Mouse (Mus musculus) heart, postnatal 10 days (tissue): ENCODE measurements around the gene Cacna1d. TPM values are rescaled to one million over a fixed set of nuclear protein-coding genes. Genes with fewer than 3 reads are reported as not detected.

ENCODE experiments used
- DNase-seq, 2 experiments: peaks; one replicate each; pipeline ENCODE4 v3.0.0; 2021
- intact Hi-C: fragments of 180-260 bp; cut with DNase I; formaldehyde crosslinking; loops from one replicate; pipeline ENCODE4 v1.15.1; 2025
- total RNA-seq, 2 experiments: library from RNA; stranded (reverse); gene quantifications; 2 replicates each; pipeline ENCODE4 v1.2.3; 2021

Cacna1d gene
- total RNA-seq, 2 experiments from 2014 or later, result 5.2 to 5.7 TPM

GRCm38 (mm10) chr14:30459891-30460523 lies 31.2 kb downstream of the Cacna1d start:
- peak; percentile 85 to 88 for DNase-seq
- intact Hi-C loops, result loop anchor here (1.0 to 5.0 kb wide), 2 partner anchors 108 to 323 kb away; no protein-coding TSS in a partner anchor

GRCm38 (mm10) chr14:30458820-30459219 lies 32.4 kb downstream of the Cacna1d start:
- intact Hi-C loops, result no loop called here
- peak; percentile 52 to 55 for DNase-seq

DNA sequence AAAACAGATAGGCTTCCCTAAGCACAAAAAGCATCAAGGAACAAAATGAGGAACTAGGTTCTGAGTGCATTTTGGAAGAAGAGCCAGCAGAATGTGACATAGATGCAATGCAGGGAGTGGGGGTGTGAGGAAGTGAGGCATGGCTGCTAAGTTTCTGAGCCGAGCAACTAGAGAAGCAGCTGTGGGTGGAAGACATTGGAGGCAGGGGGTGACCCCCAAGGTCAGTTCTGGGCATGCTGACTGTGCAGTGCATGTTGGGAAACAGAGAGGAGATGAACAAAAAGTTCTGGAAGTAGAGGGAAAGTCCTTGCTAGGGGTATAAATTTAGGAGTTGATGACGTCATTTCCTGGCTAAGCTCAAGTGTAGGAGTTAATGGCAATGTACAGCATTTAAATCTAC lies 33.4 kb downstream of the Cacna1d start:
- peak; percentile 25 to 32 for DNase-seq
- intact Hi-C loops, result no loop called here

- intact Hi-C loops, result no loop called here
- no peak for DNase-seq
Observed at GRCm38 (mm10) chr14:30457436-30457835, 33.8 kb downstream of the Cacna1d start.

DNA sequence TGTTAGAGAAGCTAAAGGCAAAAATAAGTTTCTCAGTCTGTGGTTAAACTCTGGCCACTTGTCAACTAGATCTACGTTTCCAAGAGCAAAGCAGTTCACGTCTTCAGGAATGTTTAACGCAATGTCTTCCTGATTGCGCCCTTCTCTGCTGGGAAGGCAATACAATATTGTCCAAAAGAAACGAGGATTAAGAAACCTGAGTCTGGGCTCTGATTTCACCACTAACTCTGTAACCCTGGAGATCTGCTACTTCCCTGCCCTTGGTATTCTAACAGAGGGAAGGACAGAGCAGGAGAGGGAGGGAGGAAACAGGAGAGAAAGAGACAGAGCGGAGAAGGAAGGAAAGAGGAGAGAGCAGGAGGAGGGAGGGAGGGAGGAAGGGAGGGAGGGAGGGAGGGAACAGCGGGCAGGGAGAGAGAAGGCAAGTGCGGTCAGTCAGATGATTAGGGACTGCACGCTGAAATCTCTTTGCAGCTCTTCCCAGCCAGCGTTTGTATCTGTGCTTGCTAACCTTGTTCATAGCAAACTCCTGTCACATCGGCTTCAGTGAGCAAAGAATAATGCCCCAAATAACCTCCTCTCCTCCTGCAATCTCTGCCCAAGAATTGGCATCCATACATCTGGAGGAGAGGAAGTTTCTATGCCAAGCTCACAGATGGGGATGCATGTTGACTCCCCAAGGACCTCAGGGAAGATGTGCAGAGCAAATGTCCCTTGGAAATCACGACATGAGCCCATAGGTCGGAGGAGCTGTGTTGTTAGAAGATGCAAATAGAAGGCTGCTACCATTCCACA lies 35.3 kb downstream of the Cacna1d start:
- peak in 1 of 2 experiments; percentile 7 for DNase-seq

DNA sequence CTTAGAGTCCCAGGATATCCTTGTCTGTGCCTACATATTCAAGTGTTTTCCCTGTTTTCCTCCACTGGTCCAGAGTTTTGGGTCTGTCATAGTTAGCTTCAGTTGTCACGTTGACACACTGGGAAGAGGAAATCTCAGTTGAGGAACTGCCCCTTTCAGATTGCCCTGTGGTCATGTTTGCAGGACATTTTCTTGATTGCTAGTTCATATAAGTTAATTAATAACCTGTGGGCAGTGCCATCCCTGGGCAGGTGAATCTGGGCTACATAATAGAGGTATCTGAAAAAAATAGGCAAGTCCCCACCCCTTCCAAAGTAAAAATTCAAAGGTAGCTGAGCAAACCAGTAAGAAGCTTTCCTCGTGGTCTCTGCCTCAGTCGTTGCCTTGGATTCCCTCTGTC lies 51.3 kb downstream of the Cacna1d start:
- intact Hi-C loops, result no loop called here
- no peak for DNase-seq

More for the DNA sequence above, 35.3 kb downstream of the Cacna1d start:
- intact Hi-C loops, result no loop called here

GRCm38 (mm10) chr14:30435316-30435715 lies 55.9 kb downstream of the Cacna1d start:
- intact Hi-C loops, result no loop called here

GRCm38 (mm10) chr14:30430446-30430845 lies 60.8 kb downstream of the Cacna1d start:
- intact Hi-C loops, result no loop called here
- no peak for DNase-seq

More at GRCm38 (mm10) chr14:30435316-30435715, 55.9 kb downstream of the Cacna1d start:
- DNase-seq, result no peak

DNA sequence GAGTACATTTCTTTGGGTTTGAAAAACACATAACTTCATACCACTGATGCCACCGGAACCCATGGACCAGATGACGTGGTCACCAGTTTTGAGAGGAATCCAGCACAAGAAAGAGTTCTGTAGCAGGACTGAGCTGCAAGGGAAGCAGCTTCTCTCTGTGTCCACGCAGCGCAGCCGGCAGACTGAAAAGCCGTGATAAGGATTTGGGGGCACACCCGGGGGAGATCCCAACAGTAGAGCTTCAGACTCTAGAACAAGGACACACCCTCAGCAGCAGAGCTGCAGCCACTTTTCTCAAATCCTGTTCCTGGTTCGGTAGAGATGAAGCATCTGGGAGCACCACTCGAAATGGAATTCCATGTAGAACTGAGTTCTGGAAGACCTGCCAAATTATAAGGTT lies 61.2 kb downstream of the Cacna1d start:
- DNase-seq, result peak in 1 of 2 experiments; percentile 12
- intact Hi-C loops, result no loop called here

GRCm38 (mm10) chr14:30429606-30430005 lies 61.6 kb downstream of the Cacna1d start:
- peak in 1 of 2 experiments; percentile 39 for DNase-seq
- intact Hi-C loops, result no loop called here

- intact Hi-C loops, result no loop called here
- no peak for DNase-seq
Observed at GRCm38 (mm10) chr14:30428757-30429156, 62.5 kb downstream of the Cacna1d start.

DNA sequence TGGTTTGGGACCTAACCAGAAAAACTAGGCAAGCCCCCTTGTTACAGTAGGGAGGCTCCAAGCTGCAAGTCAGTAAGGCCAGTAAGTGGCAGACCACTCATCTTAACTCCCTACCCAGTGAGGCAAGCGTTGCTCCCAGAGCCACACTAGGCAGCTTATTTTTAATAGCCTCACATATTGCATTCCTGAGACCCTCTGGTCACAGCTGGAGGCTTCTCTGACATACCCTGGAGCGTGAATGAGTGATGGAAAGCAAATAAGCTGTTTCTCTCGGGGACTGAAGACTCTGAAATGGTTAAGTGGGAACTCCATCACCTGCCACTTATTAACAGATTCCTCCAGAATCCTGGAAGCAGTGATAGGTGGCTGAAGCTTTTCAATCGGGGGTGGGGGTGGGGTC lies 65.4 kb downstream of the Cacna1d start:
- intact Hi-C loops, result no loop called here
- DNase-seq, result no peak

DNA sequence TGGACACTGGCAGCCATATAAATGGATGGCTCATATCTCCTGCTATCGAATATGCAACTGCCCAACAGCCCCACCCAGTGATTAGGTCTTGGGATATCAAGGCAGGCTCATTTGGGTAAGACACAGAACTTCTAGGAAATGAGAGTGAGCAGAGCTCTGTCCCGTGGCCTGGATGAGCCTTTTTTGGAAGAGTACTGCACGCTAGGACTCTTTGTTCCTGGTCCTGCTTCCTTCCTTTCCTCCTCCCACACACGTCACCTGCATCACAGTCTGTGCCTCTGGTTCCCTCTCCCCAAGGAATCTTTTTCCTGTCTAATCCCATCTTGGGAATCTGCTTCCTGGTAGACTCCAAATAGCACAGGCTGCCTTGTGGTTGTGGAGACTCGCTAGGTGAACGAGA lies 66.1 kb downstream of the Cacna1d start:
- intact Hi-C loops, result no loop called here
- peak in 1 of 2 experiments; percentile 7 for DNase-seq

DNA sequence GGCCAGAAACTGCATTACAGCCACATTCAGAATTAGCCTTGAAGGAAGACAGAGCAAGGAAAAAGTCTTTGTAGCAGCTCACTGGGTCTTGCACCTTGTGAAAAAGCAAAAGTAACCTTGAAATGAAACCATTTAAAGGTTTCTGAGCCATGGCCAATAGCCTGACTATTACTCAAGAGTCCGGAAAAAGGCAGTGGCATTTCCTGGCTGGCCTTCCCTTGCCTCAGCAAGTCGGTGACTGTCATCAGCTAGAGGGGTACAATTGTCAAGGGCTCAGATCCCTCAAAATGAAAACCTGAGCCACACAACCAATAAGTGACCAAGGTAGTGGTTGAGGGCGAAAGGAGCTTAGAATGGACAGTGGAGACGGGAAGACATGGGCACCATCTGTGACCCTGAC lies 66.6 kb downstream of the Cacna1d start:
- DNase-seq, result no peak
- intact Hi-C loops, result no loop called here

GRCm38 (mm10) chr14:30422376-30423140 lies 68.7 kb downstream of the Cacna1d start:
- intact Hi-C loops, result no loop called here
- DNase-seq, result no peak

DNA sequence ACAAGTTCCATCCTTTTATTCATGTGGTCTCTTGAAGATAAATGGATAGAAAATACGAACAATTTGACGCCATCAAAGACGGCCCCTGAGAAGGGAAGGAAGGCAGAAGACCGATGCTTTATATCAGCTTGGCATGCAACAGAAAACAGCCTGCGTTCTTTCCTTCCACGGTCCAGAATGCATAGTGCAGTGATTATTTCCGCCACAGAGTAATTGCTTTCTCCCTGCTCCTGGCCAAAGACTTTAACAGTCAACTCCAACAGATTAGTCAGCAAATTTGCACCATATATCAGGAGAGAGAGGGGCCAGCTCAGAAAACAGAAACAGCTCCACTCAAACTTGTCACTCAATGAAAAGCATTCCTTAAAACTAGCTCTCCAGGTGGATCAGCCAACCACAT lies 71.8 kb downstream of the Cacna1d start:
- no peak for DNase-seq
- intact Hi-C loops, result no loop called here

DNA sequence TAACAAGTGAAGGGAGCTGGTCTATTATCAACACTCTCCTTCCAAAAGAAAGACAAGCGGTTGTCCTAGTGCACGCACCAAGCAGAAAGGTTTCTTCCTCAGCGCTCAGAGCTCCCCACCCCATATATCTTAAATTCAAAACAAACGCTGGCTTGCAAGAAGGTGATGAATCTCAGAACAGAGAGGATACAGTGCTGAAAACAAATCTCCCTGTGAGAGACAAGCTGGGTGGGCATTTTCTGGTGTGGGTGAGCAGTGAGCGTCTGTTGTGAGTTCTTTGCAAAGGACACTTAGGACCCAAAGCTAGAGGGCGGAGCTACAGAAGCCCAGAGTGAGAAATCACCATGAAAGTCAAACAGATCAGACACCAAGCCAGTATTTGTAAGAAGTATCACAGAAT lies 72.2 kb downstream of the Cacna1d start:
- intact Hi-C loops, result no loop called here
- DNase-seq, result no peak

- DNase-seq, result no peak
- intact Hi-C loops, result no loop called here
Observed at GRCm38 (mm10) chr14:30415830-30416229, 75.4 kb downstream of the Cacna1d start.

GRCm38 (mm10) chr14:30414131-30414530 lies 77.1 kb downstream of the Cacna1d start:
- intact Hi-C loops, result no loop called here
- DNase-seq, result no peak

DNA sequence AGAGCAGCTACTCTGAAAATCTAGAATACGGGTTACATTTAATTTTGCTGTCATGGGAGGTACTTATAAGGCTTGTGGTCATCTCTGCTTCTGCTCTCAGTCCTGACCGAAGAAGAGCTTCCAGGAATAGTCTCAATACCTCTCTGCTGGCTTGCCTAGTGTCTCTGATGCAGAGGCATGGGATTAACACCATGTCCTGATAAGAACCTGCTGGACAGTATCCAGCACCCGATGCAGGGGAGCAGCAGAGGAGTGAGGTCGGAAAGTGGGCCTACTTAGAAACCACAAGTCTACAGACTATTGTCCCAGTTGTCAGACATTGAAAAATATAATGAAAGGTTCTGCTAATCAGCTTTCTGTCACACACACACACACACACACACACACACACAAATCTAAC lies 81.9 kb downstream of the Cacna1d start:
- DNase-seq, result peak in 1 of 2 experiments; percentile 15
- intact Hi-C loops, result loop anchor here (5.0 kb wide), 1 partner anchor 57 kb away; no protein-coding TSS in a partner anchor
